Mouse (Mus musculus): ENCODE measurements around the gene Malrd1. TPM values are rescaled to one million over a fixed set of nuclear protein-coding genes. Genes with fewer than 3 reads are reported as not detected.

Gene Malrd1
- polyA plus RNA-seq, 1 experiment = not detected

DNA sequence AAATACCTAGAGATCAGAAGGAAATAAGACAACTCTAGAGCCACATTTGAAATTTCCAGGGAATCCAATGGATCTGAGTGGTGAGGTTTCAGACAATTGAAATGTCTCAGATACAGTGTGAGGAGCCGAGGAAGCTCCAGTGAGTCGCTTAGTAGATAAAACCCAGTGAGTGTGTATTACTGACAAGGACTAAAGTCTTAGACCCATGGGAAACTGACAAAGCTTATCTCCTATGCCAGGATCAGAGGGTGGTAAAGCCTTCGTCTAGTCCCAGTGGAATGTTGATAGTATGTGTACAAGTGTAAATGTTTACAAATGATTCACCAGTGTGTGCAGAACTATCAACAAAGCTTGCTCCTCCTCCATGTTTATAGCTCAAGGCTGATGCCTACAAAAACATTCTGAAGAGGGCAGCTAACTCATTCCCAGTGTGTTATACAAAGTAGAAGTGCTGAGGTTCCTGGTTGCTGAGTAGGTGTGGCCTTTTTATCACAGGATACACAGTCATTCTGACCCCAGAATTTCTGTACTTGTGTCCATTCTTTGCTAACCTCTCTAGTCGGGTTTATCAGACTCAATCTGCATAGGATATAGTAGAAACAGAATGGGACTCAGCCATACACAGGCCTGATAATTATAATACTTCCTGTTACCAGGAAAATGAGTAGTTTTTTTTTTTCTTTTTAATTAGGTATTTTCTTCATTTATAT lies 218.9 kb downstream of the Malrd1 start:
- TF ChIP-seq CEBPB (IDR thresholded peaks at IDR 0.05; ENCODE audit: insufficient read depth, poor library complexity, severe bottlenecking) (no peak), REST (IDR thresholded peaks at IDR 0.05; ENCODE audit: insufficient read depth, insufficient read length) (no peak), TCF3 (IDR thresholded peaks at IDR 0.05; ENCODE audit: insufficient read length, low read depth) (no peak), E2F4 (IDR thresholded peaks at IDR 0.05; ENCODE audit: insufficient read depth) (no peak), MAX (IDR thresholded peaks at IDR 0.05; ENCODE audit: low read depth) (no peak), SRF (IDR thresholded peaks at IDR 0.05; ENCODE audit: control insufficient read depth, insufficient read length, low read depth) (no peak), USF1 (IDR thresholded peaks at IDR 0.05; ENCODE audit: low read depth) (no peak), TCF12 (IDR thresholded peaks at IDR 0.05; ENCODE audit: insufficient read depth, poor library complexity, severe bottlenecking) (no peak), POLR2AphosphoS2 (IDR thresholded peaks at IDR 0.05; ENCODE audit: insufficient read length, low read depth) (no peak), POLR2A (IDR thresholded peaks at IDR 0.05; ENCODE audit: insufficient read length, low read depth) (no peak), MYOD1 (IDR thresholded peaks at IDR 0.05; ENCODE audit: control insufficient read depth in 1 of 3, insufficient read length in 2 of 3, low read depth in 2 of 3) (no peak), MYOG (IDR thresholded peaks at IDR 0.05; ENCODE audit: control insufficient read depth in 1 of 3, insufficient read depth in 1 of 3, insufficient read length in 2 of 3, low read depth in 2 of 3) (no peak)
- Histone ChIP-seq H3K27me3 (ENCODE audit: control insufficient read depth, insufficient read depth, insufficient read length) (no peaks in the 10 kb centered on the region), H3ac (ENCODE audit: control insufficient read depth, insufficient read length) (no peak overlapping the region), H3K36me3 (ENCODE audit: control insufficient read depth, insufficient read depth) (no peaks in the 10 kb centered on the region), H3K4me3 (no peak overlapping the region), H3K79me2 (ENCODE audit: control insufficient read depth, insufficient read depth) (no peaks in the 10 kb centered on the region), H3K4me2 (ENCODE audit: low read depth) (no peak overlapping the region)

GRCm38 (mm10) chr2:15784818-15785217 lies 258.5 kb downstream of the Malrd1 start:
- H3K27me3 ChIP-seq (ENCODE audit: control insufficient read depth, insufficient read depth, insufficient read length) = no peaks in the 10 kb centered on the region
- no peak overlapping the region for H3K4me2 ChIP-seq (ENCODE audit: low read depth)
- no peak for TF ChIP-seq TCF3 (IDR thresholded peaks at IDR 0.05; ENCODE audit: insufficient read length, low read depth)
- no peak for TF ChIP-seq USF1 (IDR thresholded peaks at IDR 0.05; ENCODE audit: low read depth)
- no peak for TF ChIP-seq MYOG (IDR thresholded peaks at IDR 0.05; ENCODE audit: control insufficient read depth in 1 of 3, insufficient read depth in 1 of 3, insufficient read length in 2 of 3, low read depth in 2 of 3)
- no peak for TF ChIP-seq SRF (IDR thresholded peaks at IDR 0.05; ENCODE audit: control insufficient read depth, insufficient read length, low read depth)
- no peak for TF ChIP-seq E2F4 (IDR thresholded peaks at IDR 0.05; ENCODE audit: insufficient read depth)
- no peak for TF ChIP-seq POLR2AphosphoS2 (IDR thresholded peaks at IDR 0.05; ENCODE audit: insufficient read length, low read depth)
- TF ChIP-seq TCF12 (IDR thresholded peaks at IDR 0.05; ENCODE audit: insufficient read depth, poor library complexity, severe bottlenecking) = no peak
- no peak for TF ChIP-seq CEBPB (IDR thresholded peaks at IDR 0.05; ENCODE audit: insufficient read depth, poor library complexity, severe bottlenecking)
- no peak for TF ChIP-seq REST (IDR thresholded peaks at IDR 0.05; ENCODE audit: insufficient read depth, insufficient read length)
- TF ChIP-seq MAX (IDR thresholded peaks at IDR 0.05; ENCODE audit: low read depth) = no peak
- TF ChIP-seq MYOD1 (IDR thresholded peaks at IDR 0.05; ENCODE audit: control insufficient read depth in 1 of 3, insufficient read length in 2 of 3, low read depth in 2 of 3) = no peak
- TF ChIP-seq POLR2A (IDR thresholded peaks at IDR 0.05; ENCODE audit: insufficient read length, low read depth) = no peak
- no peaks in the 10 kb centered on the region for H3K79me2 ChIP-seq (ENCODE audit: control insufficient read depth, insufficient read depth)
- no peak overlapping the region for H3K4me3 ChIP-seq
- H3K36me3 ChIP-seq (ENCODE audit: control insufficient read depth, insufficient read depth) = no peaks in the 10 kb centered on the region
- H3ac ChIP-seq (ENCODE audit: control insufficient read depth, insufficient read length) = no peak overlapping the region

- Histone ChIP-seq H3K4me2 (ENCODE audit: low read depth) (no peak overlapping the region), H3K36me3 (ENCODE audit: control insufficient read depth, insufficient read depth) (no peaks in the 10 kb centered on the region), H3K79me2 (ENCODE audit: control insufficient read depth, insufficient read depth) (no peaks in the 10 kb centered on the region), H3ac (ENCODE audit: control insufficient read depth, insufficient read length) (no peak overlapping the region), H3K27me3 (ENCODE audit: control insufficient read depth, insufficient read depth, insufficient read length) (no peaks in the 10 kb centered on the region), H3K4me3 (no peak overlapping the region)
- TF ChIP-seq CEBPB (IDR thresholded peaks at IDR 0.05; ENCODE audit: insufficient read depth, poor library complexity, severe bottlenecking) = no peak
- TF ChIP-seq MYOG (IDR thresholded peaks at IDR 0.05; ENCODE audit: control insufficient read depth in 1 of 3, insufficient read depth in 1 of 3, insufficient read length in 2 of 3, low read depth in 2 of 3) = no peak
- no peak for TF ChIP-seq REST (IDR thresholded peaks at IDR 0.05; ENCODE audit: insufficient read depth, insufficient read length)
- no peak for TF ChIP-seq USF1 (IDR thresholded peaks at IDR 0.05; ENCODE audit: low read depth)
- TF ChIP-seq SRF (IDR thresholded peaks at IDR 0.05; ENCODE audit: control insufficient read depth, insufficient read length, low read depth) = no peak
- TF ChIP-seq MYOD1 (IDR thresholded peaks at IDR 0.05; ENCODE audit: control insufficient read depth in 1 of 3, insufficient read length in 2 of 3, low read depth in 2 of 3) = no peak
- no peak for TF ChIP-seq POLR2AphosphoS2 (IDR thresholded peaks at IDR 0.05; ENCODE audit: insufficient read length, low read depth)
- no peak for TF ChIP-seq E2F4 (IDR thresholded peaks at IDR 0.05; ENCODE audit: insufficient read depth)
These were observed 289.4 kb downstream of the Malrd1 start for GRCm38 (mm10) chr2:15815724-15816123.

DNA sequence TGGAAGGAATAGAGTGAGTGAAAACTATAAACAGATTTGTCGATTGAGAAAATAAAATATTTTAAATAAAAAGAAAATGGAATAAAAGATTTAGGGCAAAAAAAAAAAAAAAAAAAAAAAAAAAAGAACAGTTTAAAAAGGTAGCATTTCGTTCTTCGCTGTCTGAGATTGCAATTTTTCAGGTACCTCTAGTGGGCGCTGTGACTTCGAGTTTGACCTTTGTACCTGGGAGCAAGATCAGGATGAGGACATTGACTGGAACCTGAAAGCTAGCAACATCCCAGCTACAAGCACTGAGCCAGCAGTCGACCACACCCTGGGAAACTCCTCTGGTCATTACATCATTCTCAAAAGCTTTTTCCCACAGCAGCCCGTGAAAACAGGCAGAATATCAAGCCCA lies 343.1 kb downstream of the Malrd1 start:
- no peaks in the 10 kb centered on the region for H3K27me3 ChIP-seq (ENCODE audit: control insufficient read depth, insufficient read depth, insufficient read length)
- H3K4me2 ChIP-seq (ENCODE audit: low read depth) = no peak overlapping the region
- H3K36me3 ChIP-seq (ENCODE audit: control insufficient read depth, insufficient read depth) = no peaks in the 10 kb centered on the region
- H3ac ChIP-seq (ENCODE audit: control insufficient read depth, insufficient read length) = no peak overlapping the region
- TF ChIP-seq POLR2AphosphoS2 (IDR thresholded peaks at IDR 0.05; ENCODE audit: insufficient read length, low read depth) (no peak), POLR2A (IDR thresholded peaks at IDR 0.05; ENCODE audit: insufficient read length, low read depth) (no peak), E2F4 (IDR thresholded peaks at IDR 0.05; ENCODE audit: insufficient read depth) (no peak), TCF12 (IDR thresholded peaks at IDR 0.05; ENCODE audit: insufficient read depth, poor library complexity, severe bottlenecking) (no peak)
- no peak overlapping the region for H3K4me3 ChIP-seq
- H3K79me2 ChIP-seq (ENCODE audit: control insufficient read depth, insufficient read depth) = no peaks in the 10 kb centered on the region

Data from myocyte (in vitro differentiated cells).